Mouse (Mus musculus): ENCODE measurements around the gene Tmigd3. TPM values are rescaled to one million over a fixed set of nuclear protein-coding genes. Genes with fewer than 3 reads are reported as not detected.

Gene Tmigd3
- polyA plus RNA-seq, 1 experiment: not detected

- H3K79me2 ChIP-seq (ENCODE audit: control insufficient read depth, insufficient read depth): no peaks in the 10 kb centered on the region
- no peaks in the 10 kb centered on the region for H3K36me3 ChIP-seq (ENCODE audit: control insufficient read depth, insufficient read depth)
- TF ChIP-seq USF1 (IDR thresholded peaks at IDR 0.05; ENCODE audit: low read depth) (no peak), CEBPB (IDR thresholded peaks at IDR 0.05; ENCODE audit: low read depth) (no peak), MYOD1 (IDR thresholded peaks at IDR 0.05; ENCODE audit: control insufficient read depth, insufficient read length, low read depth) (no peak), FOSL1 (IDR thresholded peaks at IDR 0.05; ENCODE audit: insufficient read depth, low read length, poor library complexity, severe bottlenecking) (no peak), MYOG (IDR thresholded peaks at IDR 0.05; ENCODE audit: control insufficient read depth, extremely low read depth, insufficient read length) (no peak), CTCF (IDR thresholded peaks at IDR 0.05; ENCODE audit: control insufficient read depth, insufficient read depth, insufficient read length) (no peak), MAX (IDR thresholded peaks at IDR 0.05) (no peak)
- H3K4me3 ChIP-seq (ENCODE audit: insufficient read depth, poor library complexity, severe bottlenecking): no peak overlapping the region
- H3K79me3 ChIP-seq (ENCODE audit: low read depth): no peaks in the 10 kb centered on the region
- H3ac ChIP-seq (ENCODE audit: control insufficient read depth, insufficient read length, low read depth): no peak overlapping the region
- H3K27me3 ChIP-seq (ENCODE audit: control insufficient read depth, insufficient read depth, insufficient read length): no peaks in the 10 kb centered on the region
These were observed 39.1 kb upstream of the Tmigd3 start for GRCm38 (mm10) chr3:105831584-105831983.

- Histone ChIP-seq H3K27me3 (ENCODE audit: control insufficient read depth, insufficient read depth, insufficient read length) (no peaks in the 10 kb centered on the region), H3K79me3 (ENCODE audit: low read depth) (no peaks in the 10 kb centered on the region), H3K79me2 (ENCODE audit: control insufficient read depth, insufficient read depth) (no peaks in the 10 kb centered on the region), H3K36me3 (ENCODE audit: control insufficient read depth, insufficient read depth) (no peaks in the 10 kb centered on the region), H3ac (ENCODE audit: control insufficient read depth, insufficient read length, low read depth) (no peak overlapping the region), H3K4me3 (ENCODE audit: insufficient read depth, poor library complexity, severe bottlenecking) (no peak overlapping the region)
- TF ChIP-seq CTCF (IDR thresholded peaks at IDR 0.05; ENCODE audit: control insufficient read depth, insufficient read depth, insufficient read length) (no peak), FOSL1 (IDR thresholded peaks at IDR 0.05; ENCODE audit: insufficient read depth, low read length, poor library complexity, severe bottlenecking) (no peak), MYOG (IDR thresholded peaks at IDR 0.05; ENCODE audit: control insufficient read depth, extremely low read depth, insufficient read length) (no peak), MAX (IDR thresholded peaks at IDR 0.05) (no peak), USF1 (IDR thresholded peaks at IDR 0.05; ENCODE audit: low read depth) (no peak), MYOD1 (IDR thresholded peaks at IDR 0.05; ENCODE audit: control insufficient read depth, insufficient read length, low read depth) (no peak), CEBPB (IDR thresholded peaks at IDR 0.05; ENCODE audit: low read depth) (no peak)
These were observed 34.8 kb upstream of the Tmigd3 start for GRCm38 (mm10) chr3:105835875-105836274.

- Histone ChIP-seq H3K79me3 (ENCODE audit: low read depth) (no peaks in the 10 kb centered on the region), H3K4me3 (ENCODE audit: insufficient read depth, poor library complexity, severe bottlenecking) (no peak overlapping the region), H3K27me3 (ENCODE audit: control insufficient read depth, insufficient read depth, insufficient read length) (peaks cover 2% of the 10 kb centered on the region), H3K36me3 (ENCODE audit: control insufficient read depth, insufficient read depth) (no peaks in the 10 kb centered on the region), H3ac (ENCODE audit: control insufficient read depth, insufficient read length, low read depth) (no peak overlapping the region), H3K79me2 (ENCODE audit: control insufficient read depth, insufficient read depth) (no peaks in the 10 kb centered on the region)
- no peak for TF ChIP-seq MYOG (IDR thresholded peaks at IDR 0.05; ENCODE audit: control insufficient read depth, extremely low read depth, insufficient read length)
- no peak for TF ChIP-seq MAX (IDR thresholded peaks at IDR 0.05)
- TF ChIP-seq MYOD1 (IDR thresholded peaks at IDR 0.05; ENCODE audit: control insufficient read depth, insufficient read length, low read depth): no peak
- TF ChIP-seq CEBPB (IDR thresholded peaks at IDR 0.05; ENCODE audit: low read depth): no peak
These were observed 33.8 kb upstream of the Tmigd3 start for GRCm38 (mm10) chr3:105836883-105837282.

- H3K79me2 ChIP-seq (ENCODE audit: control insufficient read depth, insufficient read depth): no peaks in the 10 kb centered on the region
- TF ChIP-seq MYOD1 (IDR thresholded peaks at IDR 0.05; ENCODE audit: control insufficient read depth, insufficient read length, low read depth) (no peak), USF1 (IDR thresholded peaks at IDR 0.05; ENCODE audit: low read depth) (no peak), MAX (IDR thresholded peaks at IDR 0.05) (no peak), FOSL1 (IDR thresholded peaks at IDR 0.05; ENCODE audit: insufficient read depth, low read length, poor library complexity, severe bottlenecking) (no peak), CTCF (IDR thresholded peaks at IDR 0.05; ENCODE audit: control insufficient read depth, insufficient read depth, insufficient read length) (no peak), MYOG (IDR thresholded peaks at IDR 0.05; ENCODE audit: control insufficient read depth, extremely low read depth, insufficient read length) (no peak), CEBPB (IDR thresholded peaks at IDR 0.05; ENCODE audit: low read depth) (no peak)
- no peak overlapping the region for H3ac ChIP-seq (ENCODE audit: control insufficient read depth, insufficient read length, low read depth)
- peaks cover 9% of the 10 kb centered on the region for H3K27me3 ChIP-seq (ENCODE audit: control insufficient read depth, insufficient read depth, insufficient read length)
- H3K36me3 ChIP-seq (ENCODE audit: control insufficient read depth, insufficient read depth): no peaks in the 10 kb centered on the region
- no peaks in the 10 kb centered on the region for H3K79me3 ChIP-seq (ENCODE audit: low read depth)
- no peak overlapping the region for H3K4me3 ChIP-seq (ENCODE audit: insufficient read depth, poor library complexity, severe bottlenecking)
These were observed 32.0 kb upstream of the Tmigd3 start for GRCm38 (mm10) chr3:105838655-105839054.

- no peaks in the 10 kb centered on the region for H3K79me3 ChIP-seq (ENCODE audit: low read depth)
- H3K36me3 ChIP-seq (ENCODE audit: control insufficient read depth, insufficient read depth): no peaks in the 10 kb centered on the region
- no peaks in the 10 kb centered on the region for H3K79me2 ChIP-seq (ENCODE audit: control insufficient read depth, insufficient read depth)
- H3K4me3 ChIP-seq (ENCODE audit: insufficient read depth, poor library complexity, severe bottlenecking): no peak overlapping the region
- H3K27me3 ChIP-seq (ENCODE audit: control insufficient read depth, insufficient read depth, insufficient read length): peaks cover 9% of the 10 kb centered on the region
- TF ChIP-seq CEBPB (IDR thresholded peaks at IDR 0.05; ENCODE audit: low read depth): no peak
- no peak for TF ChIP-seq FOSL1 (IDR thresholded peaks at IDR 0.05; ENCODE audit: insufficient read depth, low read length, poor library complexity, severe bottlenecking)
- TF ChIP-seq MYOG (IDR thresholded peaks at IDR 0.05; ENCODE audit: control insufficient read depth, extremely low read depth, insufficient read length): no peak
- no peak for TF ChIP-seq CTCF (IDR thresholded peaks at IDR 0.05; ENCODE audit: control insufficient read depth, insufficient read depth, insufficient read length)
- no peak for TF ChIP-seq MAX (IDR thresholded peaks at IDR 0.05)
- TF ChIP-seq MYOD1 (IDR thresholded peaks at IDR 0.05; ENCODE audit: control insufficient read depth, insufficient read length, low read depth): no peak
- no peak for TF ChIP-seq USF1 (IDR thresholded peaks at IDR 0.05; ENCODE audit: low read depth)
- no peak overlapping the region for H3ac ChIP-seq (ENCODE audit: control insufficient read depth, insufficient read length, low read depth)
These were observed 30.9 kb upstream of the Tmigd3 start for GRCm38 (mm10) chr3:105839836-105840235.
